Mouse (Mus musculus) erythroblast, embryonic 14.5 days (primary cell): ENCODE results near the gene Gm10645. TPM values are rescaled to one million over a fixed set of nuclear protein-coding genes. Genes with fewer than 3 reads are reported as not detected.

Experiments
- H3K27me3 ChIP-seq: 2 replicates; pipeline ENCODE4 v1.6.1; 2012; ENCODE audit warnings: inconsistent platforms; ENCODE audit not compliant: control insufficient read depth
- H3K36me3 ChIP-seq: 2 replicates; pipeline ENCODE4 v1.6.1; 2012; ENCODE audit warnings: mild to moderate bottlenecking, inconsistent platforms; ENCODE audit not compliant: control insufficient read depth
- H3K4me1 ChIP-seq: 2 replicates; pipeline ENCODE4 v1.6.1; 2012; ENCODE audit warnings: inconsistent platforms; ENCODE audit not compliant: control insufficient read depth
- H3K4me3 ChIP-seq: replicated peaks from 2 replicates; pipeline ENCODE3; 2012; ENCODE audit warnings: moderate library complexity, mild to moderate bottlenecking, inconsistent platforms
- H3K9me3 ChIP-seq: 2 replicates; pipeline ENCODE4 v1.6.1; 2012; ENCODE audit warnings: low read length, inconsistent platforms, mixed read lengths; ENCODE audit not compliant: control insufficient read depth
- GATA1 ChIP-seq: IDR thresholded peaks from 2 replicates; pipeline ENCODE4 v1.6.1; 2012; ENCODE audit warnings: low read length, inconsistent platforms, mixed read lengths
- TAL1 ChIP-seq: IDR thresholded peaks from 3 replicates; pipeline ENCODE4 v1.6.1; 2012; ENCODE audit warnings: low read length, inconsistent platforms, mixed read lengths
- polyA plus RNA-seq: library from polyadenylated mRNA; stranded (reverse); fragments of >175 nt; gene quantifications from 2 replicates; pipeline ENCODE4 v1.2.3, GENCODE M21; 2012

The Gm10645 gene
- polyA plus RNA-seq: 0.04 TPM in 1 of 2 replicates, not detected in the other

DNA sequence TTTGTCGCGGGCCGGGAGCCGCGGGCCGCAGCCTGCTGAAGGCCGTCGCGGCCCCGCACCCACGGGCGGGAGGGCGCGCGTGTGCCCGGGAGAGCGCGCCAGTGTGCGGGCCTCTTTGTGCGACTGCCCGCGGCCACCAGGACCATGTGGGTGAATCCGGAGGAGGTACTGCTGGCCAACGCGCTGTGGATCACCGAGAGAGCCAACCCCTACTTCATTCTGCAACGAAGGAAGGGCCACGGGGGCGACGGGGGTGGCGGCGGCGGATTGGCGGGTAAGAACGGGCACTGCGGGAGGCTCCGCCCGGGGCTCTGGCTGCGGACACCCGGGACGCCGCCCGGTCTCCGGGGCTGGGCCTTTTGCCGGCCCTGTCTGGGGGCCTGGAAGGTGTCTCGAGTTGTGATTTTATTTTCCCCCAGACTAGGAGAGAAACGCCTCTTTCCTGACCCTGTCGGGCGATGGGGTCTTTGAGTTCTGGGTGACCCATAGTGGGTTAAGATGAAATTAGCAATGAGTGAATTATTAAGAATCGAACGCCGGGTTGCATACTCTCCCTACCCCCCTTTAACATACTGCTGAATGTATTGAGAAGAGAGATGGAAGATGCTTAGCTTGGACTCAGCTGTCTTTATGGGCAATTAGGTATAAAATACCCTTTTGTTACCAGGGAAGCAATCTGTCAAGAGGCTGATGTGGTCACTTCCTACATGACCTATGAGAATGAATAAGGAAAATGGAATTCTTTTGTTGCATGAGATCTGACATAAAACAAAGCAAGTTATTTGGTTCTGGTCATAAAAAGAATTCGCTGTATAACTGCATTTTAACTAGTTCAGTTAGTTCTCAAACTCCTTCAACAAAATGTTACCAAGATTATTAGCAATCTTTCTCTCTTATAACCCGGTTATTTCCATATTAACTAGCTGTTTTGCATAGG is at the start of gene Gm10645:
Gene Gm10645, minus strand, starts transcription at position 240 of the 937 bp plus-strand sequence.
- Histone ChIP-seq H3K36me3 (no peaks in the 10 kb centered on the region), H3K27me3 (peaks cover 48% of the 10 kb centered on the region), H3K4me3 (peak within 1 kb of the TSS; percentile 52), H3K4me1 (peaks cover 3% of the 10 kb centered on the region; the same call in 1 of the 2 replicates), H3K9me3 (peaks cover 3% of the 10 kb centered on the region; the same call in 1 of the 2 replicates)
- TF ChIP-seq TAL1: no peak
- no peak for TF ChIP-seq GATA1

DNA sequence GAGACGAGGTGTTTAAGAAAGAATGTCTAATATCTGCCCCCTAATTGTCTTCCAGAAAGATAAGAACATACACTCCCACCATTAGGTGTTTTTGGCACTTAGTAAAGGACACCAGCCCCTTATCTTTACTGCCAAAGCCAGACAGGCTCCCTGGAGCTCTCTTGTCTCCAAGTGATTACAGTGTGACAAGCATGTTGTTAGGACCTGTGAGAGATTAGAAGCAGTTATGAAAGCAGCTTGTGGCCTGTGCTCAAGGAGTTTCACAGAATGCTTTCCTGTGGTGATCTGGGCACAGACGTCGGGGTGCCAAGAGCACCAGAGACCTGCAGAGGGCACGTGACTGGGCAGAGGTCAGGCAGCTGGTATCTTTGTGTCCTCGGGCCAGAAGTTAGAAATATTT is 49.1 kb upstream of the Gm10645 start:
- H3K4me3 ChIP-seq: peak overlapping the region; percentile 36
- TF ChIP-seq GATA1 (peak; percentile 80), TAL1 (peak; percentile 68)

DNA sequence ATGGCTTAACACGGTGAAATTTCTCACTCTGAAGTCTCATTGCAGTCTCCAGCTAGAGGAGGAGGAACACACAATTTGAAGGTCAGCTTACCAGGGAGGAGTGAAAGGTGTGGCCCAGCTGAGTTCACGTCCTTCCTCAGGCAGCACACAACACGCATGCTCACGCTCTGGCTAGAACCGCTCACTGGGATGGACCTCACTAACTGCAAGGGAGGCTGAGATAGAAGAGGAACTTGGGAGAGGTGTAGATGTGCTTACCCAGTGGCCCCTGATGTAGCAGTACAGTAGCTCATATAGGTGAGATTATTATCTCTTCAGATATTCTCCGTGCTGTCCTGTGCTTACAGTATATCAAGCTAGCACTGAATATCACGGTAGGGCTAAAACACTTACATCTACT is 44.7 kb upstream of the Gm10645 start:
- Histone ChIP-seq H3K4me3 (no peak overlapping the region), H3K9me3 (no peaks in the 10 kb centered on the region), H3K4me1 (peaks cover 17% of the 10 kb centered on the region), H3K36me3 (no peaks in the 10 kb centered on the region), H3K27me3 (peaks cover 2% of the 10 kb centered on the region)
- TF ChIP-seq GATA1: no peak

More for the DNA sequence above, 49.1 kb upstream of the Gm10645 start:
- Histone ChIP-seq H3K27me3 (no peaks in the 10 kb centered on the region), H3K4me1 (peaks cover 44% of the 10 kb centered on the region), H3K9me3 (no peaks in the 10 kb centered on the region), H3K36me3 (no peaks in the 10 kb centered on the region)

DNA sequence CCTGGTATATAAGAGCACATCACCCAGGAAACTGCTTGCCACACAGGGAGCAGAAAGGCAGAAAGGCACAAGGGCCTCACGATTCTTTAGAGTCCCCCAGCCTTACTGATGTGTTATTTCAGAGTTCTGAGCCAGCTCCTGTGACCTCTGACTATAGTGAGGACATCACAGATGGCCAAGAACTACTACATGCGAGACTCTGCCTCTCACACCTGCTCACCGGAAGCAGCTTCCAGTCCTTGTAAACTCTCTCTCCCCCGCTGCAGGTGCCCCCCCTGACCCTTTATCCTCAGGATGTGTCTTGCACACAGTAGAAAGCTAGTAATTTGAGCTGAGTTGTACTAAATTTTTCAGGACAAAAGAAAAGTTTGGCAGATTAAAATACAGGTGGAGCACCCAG is 43.6 kb upstream of the Gm10645 start:
- H3K9me3 ChIP-seq: no peaks in the 10 kb centered on the region
- no peak overlapping the region for H3K4me3 ChIP-seq
- peaks cover 6% of the 10 kb centered on the region for H3K4me1 ChIP-seq
- no peaks in the 10 kb centered on the region for H3K36me3 ChIP-seq
- TF ChIP-seq TAL1 (no peak), GATA1 (no peak)
- peaks cover 4% of the 10 kb centered on the region for H3K27me3 ChIP-seq

DNA sequence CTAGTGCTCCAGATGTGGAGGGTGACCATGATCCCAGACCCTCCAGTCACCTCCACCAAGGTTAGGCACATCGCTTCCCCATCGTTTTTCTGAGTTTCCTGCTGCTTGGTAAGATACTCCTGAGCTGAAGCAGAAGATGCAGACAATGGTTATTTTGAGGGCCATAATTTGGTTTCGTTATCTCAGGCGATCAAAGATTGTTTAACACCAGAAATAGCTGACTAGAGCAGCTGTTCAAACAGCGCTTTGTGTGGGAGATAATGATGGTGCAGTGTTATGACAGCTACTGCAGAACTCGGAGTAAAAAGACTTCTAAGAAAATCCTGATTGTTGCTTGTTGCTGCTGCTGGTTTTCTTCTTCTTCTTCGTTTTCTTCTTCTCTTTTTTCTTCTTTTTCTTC is 39.9 kb upstream of the Gm10645 start:
- no peaks in the 10 kb centered on the region; the same call in 1 of the 2 replicates for H3K4me1 ChIP-seq
- no peaks in the 10 kb centered on the region for H3K9me3 ChIP-seq
- no peak for TF ChIP-seq GATA1
- no peak for TF ChIP-seq TAL1
- H3K27me3 ChIP-seq: peaks cover 4% of the 10 kb centered on the region
- no peak overlapping the region for H3K4me3 ChIP-seq
- H3K36me3 ChIP-seq: no peaks in the 10 kb centered on the region

DNA sequence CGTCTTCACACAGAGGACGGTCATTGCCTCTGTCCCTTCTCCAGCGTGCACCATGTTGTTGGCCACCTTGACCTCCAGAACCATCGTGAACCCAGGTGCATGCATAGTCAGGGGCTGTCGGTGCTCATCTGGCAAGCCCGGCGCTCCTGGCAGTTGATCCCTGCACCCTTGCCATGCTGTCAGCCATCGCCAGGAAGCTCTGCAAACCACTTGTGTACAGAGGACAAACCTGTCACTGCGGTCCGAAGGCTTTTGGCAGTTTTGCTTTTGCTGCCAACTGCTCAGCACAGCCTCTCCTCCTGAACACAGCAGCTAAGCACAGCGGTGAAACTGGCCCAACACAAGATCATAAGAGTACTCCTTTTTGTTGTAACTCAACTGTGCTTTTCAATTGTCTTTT is 37.0 kb upstream of the Gm10645 start:
- no peaks in the 10 kb centered on the region for H3K36me3 ChIP-seq
- peaks cover 4% of the 10 kb centered on the region for H3K27me3 ChIP-seq
- no peaks in the 10 kb centered on the region for H3K4me1 ChIP-seq
- H3K4me3 ChIP-seq: no peak overlapping the region
- no peaks in the 10 kb centered on the region for H3K9me3 ChIP-seq
- TF ChIP-seq GATA1 (no peak), TAL1 (no peak)

DNA sequence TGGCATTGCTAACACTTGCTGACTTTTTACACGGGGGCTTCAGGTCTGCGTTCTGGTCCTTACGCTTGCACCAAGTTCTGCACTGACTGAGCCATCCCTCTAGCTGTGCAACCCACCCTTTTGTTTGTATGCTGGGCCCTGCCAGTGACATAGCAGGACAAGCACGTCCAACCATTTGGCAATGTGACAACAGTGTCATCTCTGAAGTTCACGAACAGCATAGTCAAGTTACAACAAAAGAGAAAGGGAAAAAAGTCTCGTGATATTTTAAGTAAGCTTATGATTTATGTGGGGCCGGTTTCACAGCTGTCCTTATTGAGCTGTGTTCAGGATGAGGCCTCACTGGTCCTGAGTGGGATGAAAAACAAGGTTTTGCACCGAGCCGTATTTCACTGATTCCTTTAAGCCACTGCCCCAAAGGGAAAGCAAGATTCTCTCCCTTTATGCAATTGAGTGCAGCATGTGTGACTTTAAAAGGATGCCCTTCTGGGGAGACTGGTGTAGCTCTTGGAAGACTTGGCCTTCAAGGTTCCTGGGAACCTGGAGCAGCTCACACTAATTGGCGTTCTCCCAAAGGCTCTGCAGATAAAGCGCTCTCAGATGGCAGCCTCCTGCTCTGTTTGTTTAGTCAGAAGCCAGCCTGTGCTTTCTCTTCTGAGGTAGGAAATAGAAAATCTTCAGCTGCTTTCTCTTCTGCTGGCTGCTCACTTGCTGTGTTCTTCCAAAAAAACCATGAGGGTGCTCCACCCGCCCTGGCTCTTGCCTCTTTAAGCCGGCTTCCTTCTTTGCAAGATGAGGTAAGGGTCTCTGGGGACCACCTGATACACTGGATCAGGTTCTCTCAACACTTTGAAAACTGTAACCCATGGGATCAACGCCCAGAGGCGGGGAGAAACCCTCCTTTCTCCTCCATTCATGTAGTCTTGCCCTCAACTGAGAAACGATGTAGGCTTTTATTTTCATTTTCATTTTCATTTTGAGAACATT is 34.5 kb upstream of the Gm10645 start:
- H3K9me3 ChIP-seq: no peaks in the 10 kb centered on the region

GRCm38 (mm10) chr8:83199715-83200114 is 33.7 kb upstream of the Gm10645 start:
- Histone ChIP-seq H3K36me3 (no peaks in the 10 kb centered on the region), H3K4me1 (no peaks in the 10 kb centered on the region), H3K9me3 (no peaks in the 10 kb centered on the region), H3K4me3 (no peak overlapping the region), H3K27me3 (no peaks in the 10 kb centered on the region)
- TF ChIP-seq TAL1: no peak
- no peak for TF ChIP-seq GATA1

More for the DNA sequence above, 34.5 kb upstream of the Gm10645 start:
- Histone ChIP-seq H3K27me3 (no peaks in the 10 kb centered on the region), H3K36me3 (no peaks in the 10 kb centered on the region), H3K4me1 (no peaks in the 10 kb centered on the region), H3K4me3 (no peak overlapping the region)
- TF ChIP-seq TAL1 (no peak), GATA1 (no peak)

GRCm38 (mm10) chr8:83196088-83196487 is 30.1 kb upstream of the Gm10645 start:
- Histone ChIP-seq H3K4me1 (no peaks in the 10 kb centered on the region), H3K9me3 (no peaks in the 10 kb centered on the region), H3K36me3 (no peaks in the 10 kb centered on the region), H3K27me3 (no peaks in the 10 kb centered on the region; the same call in 1 of the 2 replicates), H3K4me3 (no peak overlapping the region)
- TF ChIP-seq TAL1 (no peak), GATA1 (no peak)
